Mouse (Mus musculus): ENCODE measurements around the gene Slc35f3. TPM values are rescaled to one million over a fixed set of nuclear protein-coding genes. Genes with fewer than 3 reads are reported as not detected.

Gene Slc35f3
- total RNA-seq, 1 experiment from 2014 or later, result not detected

DNA sequence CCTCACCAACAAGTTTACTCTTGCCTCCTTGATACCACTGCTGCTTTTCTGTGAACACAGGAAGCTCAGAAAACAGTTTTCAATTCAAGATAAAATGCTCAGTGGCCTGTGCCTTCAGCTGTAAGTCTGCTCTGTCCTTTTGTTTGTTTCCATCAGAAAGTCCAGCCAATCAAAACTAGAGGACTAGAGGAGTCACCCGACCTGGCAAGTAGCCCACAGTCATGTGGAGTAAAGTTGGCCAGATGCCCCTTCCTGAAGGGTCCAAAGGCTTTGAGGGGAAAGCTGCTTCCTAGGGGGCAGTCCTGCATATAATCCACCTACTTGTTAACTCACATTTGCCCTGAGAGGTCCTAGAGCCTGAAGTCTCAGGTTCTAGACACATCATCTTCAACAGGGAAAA lies 10.7 kb downstream of the Slc35f3 start:
- ATAC-seq (replicated peaks in 1 of 2; ENCODE audit: insufficient read depth in 1 of 2, low FRiP score in 2 of 2, low TSS enrichment in 1 of 2, low read depth in 1 of 2, poor library complexity in 2 of 2, severe bottlenecking in 2 of 2), result no peak

DNA sequence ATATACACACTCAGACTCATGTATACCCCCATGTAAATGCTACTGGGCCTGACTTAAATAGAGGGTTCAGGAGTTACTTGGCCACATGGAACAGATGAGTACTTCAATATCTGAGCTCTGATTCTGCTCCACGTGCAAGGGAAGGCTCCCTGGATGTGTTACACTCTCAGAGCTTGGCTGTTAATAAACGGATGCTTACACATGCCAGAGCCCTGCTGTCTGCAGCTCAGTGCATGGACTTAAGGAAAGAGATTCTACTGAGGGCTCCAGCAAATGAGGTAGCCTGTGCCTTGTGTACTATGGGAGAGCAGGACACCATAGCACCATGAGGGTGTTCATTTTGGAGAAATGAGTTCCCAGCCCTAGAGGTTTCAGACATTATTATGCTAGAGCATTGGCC lies 26.6 kb downstream of the Slc35f3 start:
- ATAC-seq (replicated peaks in 1 of 2; ENCODE audit: insufficient read depth in 1 of 2, low FRiP score in 2 of 2, low TSS enrichment in 1 of 2, low read depth in 1 of 2, poor library complexity in 2 of 2, severe bottlenecking in 2 of 2), result no peak

GRCm38 (mm10) chr8:126326136-126326535 lies 27.8 kb downstream of the Slc35f3 start:
- ATAC-seq (replicated peaks in 1 of 2; ENCODE audit: insufficient read depth in 1 of 2, low FRiP score in 2 of 2, low TSS enrichment in 1 of 2, low read depth in 1 of 2, poor library complexity in 2 of 2, severe bottlenecking in 2 of 2), result no peak

- no peak for ATAC-seq (replicated peaks in 1 of 2; ENCODE audit: insufficient read depth in 1 of 2, low FRiP score in 2 of 2, low TSS enrichment in 1 of 2, low read depth in 1 of 2, poor library complexity in 2 of 2, severe bottlenecking in 2 of 2)
Observed at GRCm38 (mm10) chr8:126326731-126327130, 28.4 kb downstream of the Slc35f3 start.

- ATAC-seq (replicated peaks in 1 of 2; ENCODE audit: insufficient read depth in 1 of 2, low FRiP score in 2 of 2, low TSS enrichment in 1 of 2, low read depth in 1 of 2, poor library complexity in 2 of 2, severe bottlenecking in 2 of 2), result no peak
Observed at GRCm38 (mm10) chr8:126327786-126328185, 29.4 kb downstream of the Slc35f3 start.

DNA sequence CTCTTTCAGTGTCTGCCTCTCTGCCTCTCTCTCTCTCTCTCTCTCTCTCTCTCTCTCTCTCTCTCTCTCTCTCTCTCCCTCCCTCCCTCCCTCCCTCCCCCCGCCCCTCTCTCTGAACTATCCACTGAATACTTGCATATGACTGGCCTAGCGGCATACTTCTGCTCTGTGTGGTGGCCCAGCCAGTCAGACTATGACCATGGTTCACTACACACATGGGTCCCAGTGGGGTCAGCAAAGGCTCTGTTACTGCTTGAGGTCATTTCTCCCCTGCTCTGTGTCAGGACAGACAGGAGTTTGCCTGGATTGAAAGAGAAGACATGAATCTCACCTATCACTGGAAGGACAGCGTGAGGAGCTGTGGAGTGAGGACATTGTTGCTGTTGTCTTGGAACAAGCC lies 40.5 kb downstream of the Slc35f3 start:
- no peak for ATAC-seq (replicated peaks in 1 of 2; ENCODE audit: insufficient read depth in 1 of 2, low FRiP score in 2 of 2, low TSS enrichment in 1 of 2, low read depth in 1 of 2, poor library complexity in 2 of 2, severe bottlenecking in 2 of 2)

- ATAC-seq (replicated peaks in 1 of 2; ENCODE audit: insufficient read depth in 1 of 2, low FRiP score in 2 of 2, low TSS enrichment in 1 of 2, low read depth in 1 of 2, poor library complexity in 2 of 2, severe bottlenecking in 2 of 2), result no peak
Observed at GRCm38 (mm10) chr8:126339357-126339756, 41.0 kb downstream of the Slc35f3 start.

- ATAC-seq (replicated peaks in 1 of 2; ENCODE audit: insufficient read depth in 1 of 2, low FRiP score in 2 of 2, low TSS enrichment in 1 of 2, low read depth in 1 of 2, poor library complexity in 2 of 2, severe bottlenecking in 2 of 2), result no peak
Observed at GRCm38 (mm10) chr8:126341200-126341599, 42.8 kb downstream of the Slc35f3 start.

GRCm38 (mm10) chr8:126343427-126343826 lies 45.1 kb downstream of the Slc35f3 start:
- ATAC-seq (replicated peaks in 1 of 2; ENCODE audit: insufficient read depth in 1 of 2, low FRiP score in 2 of 2, low TSS enrichment in 1 of 2, low read depth in 1 of 2, poor library complexity in 2 of 2, severe bottlenecking in 2 of 2), result no peak; a peak in 1 of 4 replicates

DNA sequence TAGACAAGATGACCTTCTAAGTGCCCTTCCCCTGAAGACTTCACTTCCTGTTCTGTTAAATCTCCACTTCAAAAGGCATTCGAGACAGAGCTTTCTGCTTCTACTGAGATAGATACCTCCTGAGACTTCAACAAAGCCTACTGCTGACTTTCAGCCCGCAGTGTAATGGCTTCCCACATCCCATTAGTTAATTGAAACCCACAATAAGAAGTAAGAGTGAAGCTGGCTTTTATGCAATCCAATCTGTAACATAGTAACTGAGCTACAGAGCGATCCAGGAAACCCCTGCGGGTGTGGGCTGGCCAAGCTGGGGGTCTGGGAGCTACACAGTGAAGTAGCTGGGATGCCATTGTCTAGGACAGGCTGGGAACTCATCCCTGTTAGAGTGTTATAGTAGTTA lies 46.7 kb downstream of the Slc35f3 start:
- ATAC-seq (replicated peaks in 1 of 2; ENCODE audit: insufficient read depth in 1 of 2, low FRiP score in 2 of 2, low TSS enrichment in 1 of 2, low read depth in 1 of 2, poor library complexity in 2 of 2, severe bottlenecking in 2 of 2), result no peak

DNA sequence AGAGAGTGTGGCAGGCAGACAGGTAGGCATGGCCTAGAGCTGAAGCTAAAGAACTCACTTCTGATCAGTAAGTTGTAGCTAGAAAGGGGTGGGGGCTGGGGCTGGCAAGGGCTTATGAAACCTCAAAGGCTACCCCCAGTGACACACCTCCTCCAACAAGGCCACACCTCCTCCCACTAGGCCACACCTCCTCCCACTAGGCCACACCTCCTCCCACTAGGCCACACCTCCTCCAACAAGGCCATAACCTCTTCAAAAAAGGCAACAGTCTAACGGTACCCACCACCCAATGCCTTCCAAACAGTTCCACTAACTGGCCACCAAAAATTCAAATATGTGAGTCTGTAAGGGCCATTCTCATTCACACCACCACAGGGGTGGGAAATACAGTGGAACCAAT lies 54.9 kb downstream of the Slc35f3 start:
- ATAC-seq (replicated peaks in 1 of 2; ENCODE audit: insufficient read depth in 1 of 2, low FRiP score in 2 of 2, low TSS enrichment in 1 of 2, low read depth in 1 of 2, poor library complexity in 2 of 2, severe bottlenecking in 2 of 2), result no peak

GRCm38 (mm10) chr8:126357946-126358345 lies 59.6 kb downstream of the Slc35f3 start:
- ATAC-seq (replicated peaks in 1 of 2; ENCODE audit: insufficient read depth in 1 of 2, low FRiP score in 2 of 2, low TSS enrichment in 1 of 2, low read depth in 1 of 2, poor library complexity in 2 of 2, severe bottlenecking in 2 of 2), result no peak

GRCm38 (mm10) chr8:126359296-126359695 lies 60.9 kb downstream of the Slc35f3 start:
- ATAC-seq (replicated peaks in 1 of 2; ENCODE audit: insufficient read depth in 1 of 2, low FRiP score in 2 of 2, low TSS enrichment in 1 of 2, low read depth in 1 of 2, poor library complexity in 2 of 2, severe bottlenecking in 2 of 2), result no peak

- no peak for ATAC-seq (replicated peaks in 1 of 2; ENCODE audit: insufficient read depth in 1 of 2, low FRiP score in 2 of 2, low TSS enrichment in 1 of 2, low read depth in 1 of 2, poor library complexity in 2 of 2, severe bottlenecking in 2 of 2)
Observed at GRCm38 (mm10) chr8:126360106-126360505, 61.7 kb downstream of the Slc35f3 start.

GRCm38 (mm10) chr8:126360701-126361100 lies 62.3 kb downstream of the Slc35f3 start:
- ATAC-seq (replicated peaks in 1 of 2; ENCODE audit: insufficient read depth in 1 of 2, low FRiP score in 2 of 2, low TSS enrichment in 1 of 2, low read depth in 1 of 2, poor library complexity in 2 of 2, severe bottlenecking in 2 of 2), result no peak

DNA sequence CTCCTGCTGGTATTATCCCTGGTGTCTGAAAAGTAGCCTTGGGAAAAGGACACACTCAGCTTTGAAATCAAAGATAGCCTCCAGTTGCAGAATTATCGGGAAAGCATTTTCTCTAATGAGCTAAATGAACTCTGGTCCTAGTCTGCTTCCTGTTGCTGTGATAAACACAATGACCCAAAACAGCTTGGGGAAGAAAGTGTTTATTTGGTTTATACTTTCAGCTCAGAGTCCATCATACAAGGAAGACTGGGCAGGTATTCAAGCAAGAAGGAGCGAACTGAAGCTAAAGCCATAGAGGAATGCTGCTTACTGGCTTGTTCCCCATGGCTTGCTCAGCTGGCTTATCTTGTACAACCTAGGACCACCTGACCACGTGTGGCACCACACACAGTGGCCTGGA lies 67.9 kb downstream of the Slc35f3 start:
- ATAC-seq (replicated peaks in 1 of 2; ENCODE audit: insufficient read depth in 1 of 2, low FRiP score in 2 of 2, low TSS enrichment in 1 of 2, low read depth in 1 of 2, poor library complexity in 2 of 2, severe bottlenecking in 2 of 2), result no peak

DNA sequence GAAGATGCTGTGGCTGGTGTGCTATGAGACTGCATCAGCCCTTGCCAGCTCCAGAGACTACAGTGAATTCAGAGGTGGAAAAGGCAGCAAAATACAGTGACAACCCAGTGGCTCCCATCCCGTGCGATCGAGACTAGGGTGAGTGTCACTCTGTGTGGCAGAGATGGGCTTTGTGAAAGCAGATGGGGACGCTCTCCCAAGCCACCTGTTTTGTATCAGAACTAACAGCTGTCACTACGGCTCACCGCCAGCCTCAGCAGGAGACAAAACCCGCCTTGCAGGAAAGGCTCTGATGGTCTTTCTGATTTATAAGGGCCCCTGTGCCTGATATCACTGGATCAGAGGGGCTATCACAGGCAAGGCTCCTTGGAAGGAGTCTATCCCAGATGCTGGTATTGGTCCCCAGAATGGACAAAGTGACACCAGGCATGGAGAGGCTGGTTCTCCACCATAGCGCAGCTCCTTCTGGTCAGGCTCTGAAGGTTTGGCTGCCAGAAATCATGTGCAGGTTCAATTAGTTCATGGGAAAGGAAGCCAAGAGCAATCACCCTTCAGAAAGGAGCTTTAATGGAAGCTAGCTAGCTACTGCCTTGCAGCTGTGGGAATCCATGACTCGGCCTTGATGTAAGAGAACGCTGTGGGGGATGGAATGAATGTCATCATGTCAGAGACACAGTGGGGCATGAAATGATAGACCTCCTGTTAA lies 70.1 kb downstream of the Slc35f3 start:
- ATAC-seq (replicated peaks in 1 of 2; ENCODE audit: insufficient read depth in 1 of 2, low FRiP score in 2 of 2, low TSS enrichment in 1 of 2, low read depth in 1 of 2, poor library complexity in 2 of 2, severe bottlenecking in 2 of 2), result no peak

DNA sequence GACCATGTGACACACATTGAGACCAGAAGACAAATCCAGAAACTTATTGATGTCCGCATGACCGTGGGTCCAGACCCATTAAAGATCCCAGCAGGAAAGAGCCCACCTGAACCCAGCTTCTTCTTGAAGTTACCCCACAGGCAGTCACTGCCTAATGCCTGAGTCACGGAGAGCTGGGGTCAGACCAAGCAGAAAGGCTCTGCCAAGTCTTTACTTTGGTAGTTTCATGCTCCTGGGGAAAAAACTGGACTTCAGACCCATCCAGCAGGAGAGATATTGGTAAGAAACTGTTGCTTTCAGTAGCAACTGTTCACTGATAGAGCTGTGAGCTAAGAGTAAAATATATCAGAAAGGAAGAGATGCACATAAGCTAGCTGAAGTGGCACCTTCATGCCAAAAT lies 73.5 kb downstream of the Slc35f3 start:
- ATAC-seq (replicated peaks in 1 of 2; ENCODE audit: insufficient read depth in 1 of 2, low FRiP score in 2 of 2, low TSS enrichment in 1 of 2, low read depth in 1 of 2, poor library complexity in 2 of 2, severe bottlenecking in 2 of 2), result no peak

- ATAC-seq (replicated peaks in 1 of 2; ENCODE audit: insufficient read depth in 1 of 2, low FRiP score in 2 of 2, low TSS enrichment in 1 of 2, low read depth in 1 of 2, poor library complexity in 2 of 2, severe bottlenecking in 2 of 2), result no peak
Observed at GRCm38 (mm10) chr8:126379580-126379979, 81.2 kb downstream of the Slc35f3 start.

All from hematopoietic stem cell, adult 5-6 weeks (primary cell).